Mouse (Mus musculus) WW6 (cell line): ENCODE results near the gene Fabp1.

Experiments
- DNase-seq: peaks from one replicate; pipeline ENCODE4 v3.0.0-alpha.2; 2013; ENCODE audit warnings: low read depth, low spot score

Gene Fabp1

DNA sequence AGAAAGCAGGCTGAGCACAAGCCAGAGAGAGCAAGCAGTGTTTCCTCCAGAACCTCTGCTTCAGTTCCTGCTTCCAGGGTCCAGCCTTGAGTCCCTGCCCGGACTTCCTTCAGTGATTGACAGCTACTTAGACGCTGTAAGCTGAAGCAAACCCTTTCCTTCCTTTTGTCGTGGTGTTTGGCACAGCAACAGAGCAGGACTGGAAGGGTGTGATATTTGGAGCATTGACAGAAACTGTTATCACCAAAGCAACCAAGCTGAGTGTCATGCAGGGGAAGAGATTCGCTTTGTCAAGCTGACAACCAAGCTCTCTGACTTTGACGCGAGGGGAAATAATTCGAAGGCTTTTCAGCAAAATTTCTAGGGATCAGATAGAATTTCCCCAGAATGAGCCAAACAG, 12.3 kb downstream of the Fabp1 start:
- no peak for DNase-seq

DNA sequence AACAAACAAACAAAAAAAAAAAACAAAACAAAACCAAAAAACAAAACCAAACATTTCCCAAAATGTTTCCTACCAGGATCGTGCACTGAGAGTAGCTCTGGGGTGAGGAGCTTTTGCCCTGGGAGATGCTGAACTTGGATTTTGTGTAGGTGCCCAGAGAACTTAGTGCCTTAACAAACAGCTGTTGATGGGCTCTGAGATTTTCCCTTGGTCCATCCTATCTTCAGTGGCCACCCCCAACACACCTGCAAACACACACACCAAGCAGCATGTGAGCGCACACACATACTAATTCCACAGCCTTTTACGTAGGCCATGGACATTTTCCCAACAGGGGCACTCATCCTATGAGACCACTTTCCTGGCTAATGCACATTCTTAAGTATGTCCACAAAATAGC, 12.8 kb downstream of the Fabp1 start:
- no peak for DNase-seq

DNA sequence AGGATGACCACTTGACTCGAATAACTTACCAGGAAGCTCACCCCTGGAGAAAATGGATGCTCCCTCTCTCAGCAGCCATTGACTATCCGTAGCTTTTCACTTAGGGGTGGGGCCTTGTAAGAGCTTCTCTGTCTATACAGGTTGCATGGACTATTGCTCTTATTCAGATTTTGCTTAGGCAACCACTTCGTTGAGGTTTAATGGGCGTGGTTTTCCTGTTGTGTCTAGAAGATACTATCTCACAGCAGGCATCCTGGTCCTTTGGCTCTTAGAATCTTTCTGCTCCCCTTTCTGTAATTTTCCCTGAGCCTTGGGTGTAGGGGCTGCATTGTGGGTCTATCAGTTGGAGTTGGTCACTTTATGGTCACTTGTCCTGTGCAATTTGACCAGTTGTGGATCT, 21.9 kb downstream of the Fabp1 start:
- DNase-seq = no peak

DNA sequence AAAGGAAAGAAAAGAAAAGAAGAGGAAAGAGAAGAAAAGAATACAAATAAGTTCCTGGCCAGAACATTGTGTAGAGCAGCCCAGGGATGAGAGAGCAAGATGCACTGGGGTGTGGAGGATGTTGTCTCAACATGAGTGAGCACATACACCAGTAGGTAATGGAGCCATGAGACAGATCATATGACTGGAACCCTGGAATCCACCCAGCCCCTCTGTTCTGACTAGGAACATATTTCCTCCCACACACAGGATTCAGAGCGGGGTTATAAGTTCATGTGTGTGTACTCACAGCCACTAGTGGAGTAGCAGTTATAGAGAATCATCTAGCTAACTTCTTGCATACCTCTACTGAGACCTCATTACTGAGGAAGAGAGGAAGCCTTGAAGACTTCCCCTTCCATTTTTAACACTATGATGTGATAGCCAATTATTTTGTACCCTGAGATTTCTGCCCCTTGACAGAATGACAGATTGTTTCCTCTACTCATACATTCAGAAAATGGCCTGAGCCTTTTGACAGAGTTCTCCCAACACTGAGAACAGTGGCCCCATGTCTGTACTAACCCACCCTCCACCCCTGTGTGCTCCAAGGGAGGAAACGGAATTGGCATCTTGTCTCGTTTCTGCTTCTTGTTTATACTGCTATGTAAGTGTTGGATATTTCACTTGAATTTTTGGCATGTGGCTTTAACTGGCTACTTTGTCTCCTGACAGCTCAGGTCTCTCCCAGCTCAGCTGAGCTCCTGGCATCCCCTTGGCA, 24.7 kb downstream of the Fabp1 start:
- no peak for DNase-seq

DNA sequence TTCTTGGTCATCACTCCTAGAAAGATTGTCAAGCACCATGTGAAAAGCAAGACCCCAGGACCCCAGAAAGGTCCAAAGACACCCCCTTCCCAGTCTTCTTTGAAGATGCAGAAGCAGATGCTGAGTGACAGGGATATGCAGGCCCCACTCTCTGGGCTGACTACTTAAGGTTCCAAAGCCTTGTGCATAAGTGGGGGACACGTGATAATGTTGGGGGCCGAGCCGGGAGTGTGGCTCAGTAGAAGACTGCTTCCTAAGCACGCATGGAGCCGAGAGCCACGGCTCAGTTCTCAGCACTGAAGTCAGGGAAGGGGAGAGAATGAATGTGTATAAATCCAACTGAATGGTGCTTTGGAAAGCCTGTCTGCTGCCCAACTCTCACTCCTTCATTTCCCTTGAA, 26.9 kb downstream of the Fabp1 start:
- DNase-seq = no peak

DNA sequence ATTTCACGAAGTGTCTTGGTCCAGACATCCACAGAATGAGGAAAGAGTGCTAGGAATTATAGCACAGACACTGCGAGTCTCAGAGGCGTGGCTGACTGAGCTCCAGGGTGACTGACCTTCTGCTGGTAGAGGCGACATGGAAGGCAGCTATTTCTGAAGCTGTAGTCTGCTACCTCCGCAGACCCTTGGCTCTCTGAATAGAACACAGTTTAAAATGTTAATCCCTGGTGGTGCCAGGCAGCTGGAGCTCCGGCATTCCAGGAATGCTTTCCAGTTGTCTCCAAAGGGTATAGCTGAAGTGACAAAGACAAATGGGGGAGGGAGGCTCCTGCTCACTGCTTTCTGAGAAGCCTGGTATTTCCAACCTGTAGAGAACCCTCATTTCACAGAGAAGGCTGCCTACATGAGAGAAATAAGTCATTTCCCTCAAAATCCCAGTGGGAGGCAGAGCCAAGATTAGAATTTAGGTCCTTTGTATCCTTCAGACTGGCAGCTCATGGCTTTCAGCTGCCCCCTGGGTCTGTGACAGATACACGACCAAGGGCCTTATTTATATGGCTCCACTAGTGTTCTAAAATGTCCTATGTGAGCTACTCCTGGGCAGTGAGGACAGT, 27.6 kb downstream of the Fabp1 start:
- DNase-seq = no peak

DNA sequence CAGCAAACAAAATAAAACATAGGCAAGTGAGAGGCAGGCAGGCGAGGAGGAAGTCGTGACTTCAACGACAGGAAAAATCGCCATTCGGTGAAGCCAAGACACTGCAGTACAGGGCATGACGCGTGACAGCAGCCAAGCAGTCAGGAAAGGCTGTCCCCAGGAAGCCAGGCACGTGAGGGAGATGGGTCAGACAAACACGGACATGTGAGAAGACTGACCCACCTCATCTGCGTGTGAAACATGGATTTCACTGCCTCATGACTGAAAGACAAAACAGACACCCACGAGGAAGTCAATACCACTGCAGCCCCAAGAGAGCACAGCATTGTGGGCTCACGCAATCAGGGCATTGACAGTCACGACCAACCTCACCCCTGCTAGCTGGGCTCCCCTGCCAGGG, 35.5 kb downstream of the Fabp1 start:
- no peak for DNase-seq

DNA sequence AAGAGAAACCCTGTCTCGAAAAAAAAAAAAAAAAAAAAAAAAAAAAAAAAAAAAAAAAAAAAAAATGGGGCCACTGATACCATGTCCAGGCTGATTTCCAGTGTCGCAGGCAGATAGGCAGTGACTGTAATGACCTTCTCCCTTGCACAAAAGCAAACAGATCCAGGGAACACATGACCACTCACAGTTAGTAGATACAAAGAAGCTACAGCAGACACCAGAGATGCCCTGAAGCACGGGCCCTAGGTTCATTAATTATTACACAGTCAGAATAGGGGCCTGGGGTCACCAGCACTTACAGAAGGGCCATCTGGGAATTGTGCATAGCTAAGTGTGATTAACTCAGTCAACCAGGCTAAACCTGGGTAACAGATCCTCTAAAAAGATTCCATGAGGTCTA, 36.3 kb downstream of the Fabp1 start:
- no peak for DNase-seq

DNA sequence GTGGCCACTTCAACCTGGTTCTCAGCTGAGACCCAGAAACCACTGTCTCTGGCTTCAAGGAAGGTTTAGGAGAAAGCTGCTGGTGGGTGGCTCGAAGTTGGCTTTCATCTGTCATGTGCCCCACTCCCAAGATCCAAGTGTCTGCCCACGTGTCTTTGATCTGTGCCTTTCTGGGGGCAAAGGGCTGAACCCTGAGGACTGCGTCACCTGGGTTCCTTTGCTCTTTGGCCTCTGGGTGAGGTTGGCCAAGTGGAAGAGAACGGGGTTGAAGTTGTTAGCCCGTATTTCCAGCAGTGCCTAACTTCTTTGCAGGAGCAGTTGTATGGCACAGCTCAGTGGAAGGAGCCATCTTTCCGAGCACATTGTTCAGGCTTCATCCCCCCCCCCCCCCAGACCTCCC, 36.9 kb downstream of the Fabp1 start:
- DNase-seq = no peak

DNA sequence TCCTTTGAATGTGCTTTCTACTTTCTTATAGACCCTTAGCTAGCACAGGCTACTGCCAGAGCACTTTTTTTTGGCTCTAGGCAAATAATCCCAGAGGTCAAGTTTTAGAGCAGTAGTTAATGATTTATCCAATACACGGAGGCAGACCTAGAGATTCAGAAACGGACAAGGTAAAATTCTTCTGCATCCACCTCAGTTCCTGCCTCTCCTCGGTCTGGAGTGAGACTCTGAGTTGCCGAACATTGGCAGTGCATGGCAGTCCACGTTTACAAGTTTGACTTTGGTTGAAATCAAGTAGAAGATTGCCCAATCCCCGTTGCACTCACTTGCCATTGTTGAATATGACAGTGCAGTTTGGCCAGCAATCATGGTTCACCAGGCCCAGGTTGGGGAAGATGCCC, 37.4 kb downstream of the Fabp1 start:
- DNase-seq = no peak

DNA sequence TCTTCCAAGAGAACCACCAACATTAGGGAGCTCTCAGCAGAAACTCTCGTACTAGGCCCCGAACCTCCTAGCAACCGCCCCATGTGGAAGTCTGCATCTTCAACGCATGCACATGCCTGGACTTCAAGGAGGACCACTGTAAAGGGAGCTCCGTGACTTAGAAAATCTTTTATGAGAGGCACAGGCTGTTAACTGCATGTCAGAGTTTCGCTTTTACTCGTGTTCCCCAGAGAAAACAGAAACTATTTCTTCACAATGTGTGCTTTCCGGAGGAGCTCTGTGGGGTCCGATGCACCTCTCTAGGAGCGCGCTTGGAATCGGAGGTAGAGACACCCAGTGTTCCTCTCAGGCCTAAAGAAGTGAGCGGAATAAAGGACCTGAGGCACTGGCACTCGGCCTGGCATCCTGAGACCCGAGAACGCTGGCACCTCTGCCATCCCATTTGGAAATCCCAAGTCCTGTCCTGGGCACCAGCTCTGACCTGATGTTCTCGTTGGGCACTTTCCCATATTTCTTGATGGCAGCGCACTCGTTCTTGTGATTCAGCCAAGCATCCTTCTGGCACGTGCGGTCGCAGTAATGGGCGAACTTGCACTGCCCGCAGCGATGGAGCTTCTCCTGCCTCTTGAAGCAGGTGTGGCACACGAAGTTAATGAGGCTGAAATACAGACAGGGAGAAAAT, 39.6 kb downstream of the Fabp1 start:
- DNase-seq = no peak

DNA sequence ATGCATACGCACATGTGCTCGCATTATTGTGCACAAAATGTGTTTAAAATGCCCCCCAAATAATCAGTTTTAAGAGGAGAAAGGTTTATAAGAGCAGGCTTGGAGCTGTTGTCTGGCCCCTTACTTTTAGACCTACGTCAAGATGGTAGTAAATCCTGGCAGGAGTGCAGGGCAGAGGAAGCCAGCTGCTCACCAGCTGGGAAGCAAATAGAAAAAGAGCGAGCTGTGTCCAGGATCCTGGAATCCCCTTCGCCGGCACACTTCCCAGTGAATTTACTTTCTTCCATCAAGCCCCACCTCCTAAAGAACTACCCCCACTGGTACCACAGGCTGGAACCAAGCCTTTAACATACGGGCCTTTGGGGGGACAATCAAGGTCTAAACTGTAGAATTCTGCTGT, 41.2 kb downstream of the Fabp1 start:
- DNase-seq = no peak

DNA sequence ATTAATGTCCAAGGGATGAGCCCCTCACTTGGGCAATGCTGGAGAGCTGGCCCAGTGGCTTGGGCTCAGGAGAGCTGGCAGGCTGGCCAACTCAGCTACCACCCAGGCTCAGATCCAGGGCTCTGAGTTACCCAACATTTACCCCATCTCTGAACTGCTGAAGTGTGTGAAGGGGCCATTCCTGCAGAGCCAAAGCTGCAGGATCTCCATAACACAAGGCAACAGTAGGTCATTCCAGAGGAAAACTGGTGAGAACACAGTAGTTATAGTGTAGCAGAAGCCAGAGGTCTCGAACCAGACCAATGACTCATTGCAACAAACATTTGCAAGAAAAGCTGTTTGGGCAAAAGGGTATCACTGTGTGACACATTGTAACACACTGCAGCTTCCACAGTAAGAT, 43.2 kb downstream of the Fabp1 start:
- no peak for DNase-seq

DNA sequence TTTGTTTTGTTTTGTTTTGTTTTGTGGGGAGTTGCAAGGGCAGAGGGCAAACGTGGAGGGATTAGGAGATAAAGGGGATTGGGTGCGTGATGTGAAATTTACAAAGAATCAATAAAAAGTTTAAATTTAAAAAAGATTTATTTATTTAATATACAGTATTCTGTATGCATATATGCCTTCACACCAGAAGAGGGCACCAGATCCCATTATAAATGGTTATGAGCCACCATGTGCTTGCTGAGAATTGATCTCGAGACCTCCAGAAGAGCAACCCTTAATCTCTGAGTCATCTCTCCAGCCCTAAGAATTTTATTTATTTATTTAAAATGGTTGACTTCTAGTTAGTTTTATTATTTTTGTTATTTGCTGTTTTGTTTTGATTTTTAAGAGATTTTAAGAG, 43.6 kb downstream of the Fabp1 start:
- DNase-seq = no peak

DNA sequence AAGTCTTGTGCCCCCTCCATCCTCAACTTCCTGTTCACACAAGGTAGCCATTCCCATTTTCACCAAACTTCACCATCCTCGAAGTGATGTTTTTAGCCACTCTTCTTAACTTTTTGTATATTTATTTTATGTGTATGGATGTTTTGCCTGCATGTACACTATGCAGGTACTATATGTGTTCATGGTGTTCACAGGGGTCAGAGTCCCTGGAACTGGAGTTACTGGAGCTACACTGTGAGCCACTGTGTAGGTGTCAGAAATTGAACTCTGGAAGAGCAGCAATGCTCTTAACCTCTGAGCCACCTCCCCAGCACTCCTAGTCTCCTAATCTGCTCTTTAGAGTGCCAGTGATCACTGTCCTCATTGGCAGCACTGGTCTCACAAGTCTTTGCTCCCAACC, 48.8 kb downstream of the Fabp1 start:
- DNase-seq = no peak

DNA sequence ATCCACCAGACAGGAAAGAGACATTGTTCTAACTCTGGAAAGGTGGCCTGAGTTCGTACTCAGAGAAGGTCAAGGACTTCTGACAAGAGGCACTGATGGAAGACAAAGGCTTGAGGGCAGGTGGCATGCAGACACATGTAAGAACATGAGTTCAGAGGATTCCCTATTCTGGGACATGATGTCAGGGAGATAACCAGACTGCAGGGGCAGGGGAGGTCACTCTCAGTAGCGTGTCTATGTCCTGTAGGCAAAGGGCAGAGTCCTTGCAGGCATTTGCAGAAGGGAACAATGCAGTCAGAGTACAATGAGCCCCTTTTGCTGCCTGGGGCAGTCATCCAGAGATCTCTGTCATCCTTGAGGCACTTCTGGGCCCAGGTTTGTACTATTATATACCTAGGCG, 50.0 kb downstream of the Fabp1 start:
- no peak for DNase-seq

DNA sequence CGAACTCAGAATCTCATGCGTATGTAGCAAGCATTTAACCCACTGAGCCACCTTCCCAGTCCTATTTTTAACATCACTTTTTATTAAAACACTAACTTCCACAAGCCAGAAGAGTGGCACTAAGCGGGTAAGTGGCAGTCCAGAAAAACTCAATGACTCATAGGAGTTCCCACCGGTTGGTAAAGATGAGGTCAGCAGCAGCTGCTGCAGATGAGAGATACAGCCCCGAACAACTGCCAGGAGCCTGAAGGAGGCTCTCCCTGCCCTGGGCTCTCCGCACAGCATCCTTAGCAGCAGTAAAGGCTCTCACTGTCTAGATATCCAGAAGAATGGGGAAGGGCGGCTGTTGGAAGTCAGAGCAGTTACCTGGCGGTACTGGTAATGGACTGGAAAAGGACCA, 51.3 kb downstream of the Fabp1 start:
- DNase-seq = no peak

DNA sequence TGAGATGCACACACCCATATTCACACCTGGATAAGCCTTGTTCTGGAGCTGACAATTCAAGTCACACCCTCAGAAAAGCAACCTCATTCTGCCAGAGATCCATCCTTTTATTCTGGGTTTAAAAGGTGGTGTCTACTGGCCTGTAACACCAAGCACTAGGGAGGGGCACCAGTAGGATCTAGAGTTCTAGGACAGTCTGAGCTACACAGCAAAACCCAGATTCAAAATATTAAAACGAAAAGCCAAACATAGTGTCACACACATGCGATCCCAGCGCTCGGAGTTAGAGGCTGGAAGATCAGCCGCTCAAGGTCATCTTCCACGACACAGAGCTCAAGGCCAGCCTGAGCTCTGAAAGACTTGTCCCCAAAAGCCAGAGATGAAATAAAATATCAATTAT, 54.8 kb downstream of the Fabp1 start:
- DNase-seq = no peak
